ENCODE assay signal across 9 mouse cellular contexts in the genomic region with DNA sequence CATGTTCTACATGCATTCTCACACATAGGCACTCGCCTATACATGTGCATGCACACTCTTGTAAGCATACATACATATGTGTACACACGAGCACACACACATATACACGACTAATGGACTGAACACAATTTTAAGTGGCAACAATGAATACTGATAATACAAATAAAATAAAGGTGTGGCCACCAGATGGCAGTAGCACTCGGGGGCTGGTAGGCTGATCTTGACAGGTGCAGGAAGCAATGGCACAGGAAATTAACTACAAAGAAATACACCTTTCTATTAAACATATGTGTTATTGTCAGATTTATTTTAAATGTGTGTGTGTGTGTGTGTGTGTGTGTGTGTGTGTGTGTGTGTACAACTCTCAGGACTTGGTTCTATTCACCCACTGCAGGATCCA. TPM values are rescaled to one million over a fixed set of nuclear protein-coding genes. Genes with fewer than 3 reads are reported as not detected.
DNase-seq lines count a peak whose midpoint lies in the region; ATAC-seq and TF ChIP-seq lines count a peak whose summit lies in the region.
"Had no signal": no experiment of that assay in that cellular context is flagged by ENCODE, and none has a peak within 500 bp of the region (broad histone marks: within the 10 kb centered on the region; RNA-seq: fewer than 3 reads in every experiment).

No protein-coding gene starts in this region.

- H3K9me3 ChIP-seq in hindbrain, embryonic 14.5 days (ENCODE audit: control insufficient read depth, low read length), result no peaks in the 10 kb centered on the region
- no peaks in the 10 kb centered on the region for H3K9me3 ChIP-seq in hindbrain, embryonic 12.5 days (replicated peaks)

- ATAC-seq in hindbrain, embryonic 14.5 days (ENCODE audit: low FRiP score), result no peak
- ATAC-seq in hindbrain, embryonic 12.5 days (ENCODE audit: low FRiP score), result no peak

- peak; percentile 47; the same call in 1 of the 2 replicates for TF ChIP-seq CTCF in embryonic fibroblast, embryonic 13.5 days (IDR thresholded peaks at IDR 0.05; ENCODE audit: borderline replicate concordance, insufficient read depth, low read length)

- no peak overlapping the region for H3K4me3 ChIP-seq in hindbrain, embryonic 14.5 days (replicated peaks; ENCODE audit: low read length)
- no peak overlapping the region for H3K4me3 ChIP-seq in hindbrain, embryonic 12.5 days
- no peak overlapping the region for H3K4me3 ChIP-seq in embryonic fibroblast, embryonic 13.5 days (ENCODE audit: insufficient read depth, low read length)

- DNase-seq in hindbrain, embryonic 14.5 days (ENCODE audit: low spot score), result peak; percentile 61
- DNase-seq in CD4-positive, CD25-positive, alpha-beta regulatory T cell, adult 2 months (ENCODE audit: low read depth, low spot score), result peak; percentile 86
- DNase-seq in MEL-GATA-1-ER (ENCODE audit: extremely low read depth, low read depth), result peak; percentile 55
- peak; percentile 43 for DNase-seq in mesoderm, embryonic 11.5 days (ENCODE audit: low read depth, low spot score)
- DNase-seq in ovary, postnatal 36 days (ENCODE audit: low spot score), result no peak
- no peak for DNase-seq in left cerebral cortex, adult 9 months (ENCODE audit: low spot score in 2 of 2)

- H3K36me3 ChIP-seq in hindbrain, embryonic 14.5 days (replicated peaks; ENCODE audit: control insufficient read depth, insufficient read depth), result no peaks in the 10 kb centered on the region
- no peaks in the 10 kb centered on the region for H3K36me3 ChIP-seq in hindbrain, embryonic 12.5 days

- peaks cover under 1% of the 10 kb centered on the region; the same call in 1 of the 2 replicates for H3K4me1 ChIP-seq in hindbrain, embryonic 14.5 days (replicated peaks; ENCODE audit: control insufficient read depth, insufficient read depth, low read length)
- H3K4me1 ChIP-seq in hindbrain, embryonic 12.5 days, result peaks cover 4% of the 10 kb centered on the region
- peaks cover 12% of the 10 kb centered on the region for H3K4me1 ChIP-seq in embryonic fibroblast, embryonic 13.5 days (ENCODE audit: control insufficient read depth, insufficient read depth, low read length)

- 20% methylated on average over 4 of the region's 4 CpGs for WGBS in hindbrain, embryonic 14.5 days
- WGBS in hindbrain, embryonic 12.5 days, result 14% methylated on average over 4 of the region's 4 CpGs

- no peak for TF ChIP-seq POLR2A in embryonic fibroblast, embryonic 13.5 days (IDR thresholded peaks at IDR 0.05; ENCODE audit: low read depth, low read length)

- no peak overlapping the region for H3K4me2 ChIP-seq in hindbrain, embryonic 14.5 days (replicated peaks)
- H3K4me2 ChIP-seq in hindbrain, embryonic 12.5 days (replicated peaks), result no peak overlapping the region

- no peak overlapping the region for H3K9ac ChIP-seq in hindbrain, embryonic 14.5 days
- H3K9ac ChIP-seq in hindbrain, embryonic 12.5 days, result no peak overlapping the region

- no peak overlapping the region for H3K27ac ChIP-seq in hindbrain, embryonic 14.5 days
- no peak overlapping the region for H3K27ac ChIP-seq in hindbrain, embryonic 12.5 days
- H3K27ac ChIP-seq in embryonic fibroblast, embryonic 13.5 days (ENCODE audit: insufficient read depth, low read length), result no peak overlapping the region
- H3K27ac ChIP-seq: macrophage had no signal

- no peaks in the 10 kb centered on the region for H3K27me3 ChIP-seq in hindbrain, embryonic 14.5 days (ENCODE audit: control insufficient read depth, insufficient read depth, low read length)
- H3K27me3 ChIP-seq in hindbrain, embryonic 12.5 days, result no peaks in the 10 kb centered on the region

RNA-seq across cellular contexts. Expression of a gene that starts 5.9 kb away (rescaled TPM):
- polyA plus RNA-seq in hindbrain, embryonic 14.5 days (2014; fragmentation: Nextera tagmentation; extraction: Ambion mirVana), result 46.0 and 47.4 TPM in 2 replicates
- polyA plus RNA-seq in hindbrain, embryonic 12.5 days (2016; fragmentation: Nextera tagmentation; extraction: Ambion mirVana), result 42.3 and 43.6 TPM in 2 replicates
- polyA plus RNA-seq in embryonic fibroblast, embryonic 13.5 days (2011; ENCODE audit: insufficient read length, low read depth, missing spikeins), result 21.5 and 25.0 TPM in 2 replicates

RNA-seq across cellular contexts. Expression of a gene that starts 25.2 kb away (rescaled TPM):
- 5.2 and 5.6 TPM in 2 replicates for polyA plus RNA-seq in hindbrain, embryonic 14.5 days (2014; fragmentation: Nextera tagmentation; extraction: Ambion mirVana)
- polyA plus RNA-seq in hindbrain, embryonic 12.5 days (2016; fragmentation: Nextera tagmentation; extraction: Ambion mirVana), result 2.5 and 2.7 TPM in 2 replicates
- 15.4 and 17.0 TPM in 2 replicates for polyA plus RNA-seq in embryonic fibroblast, embryonic 13.5 days (2011; ENCODE audit: insufficient read length, low read depth, missing spikeins)

RNA-seq across cellular contexts. Expression of a gene that starts 25.5 kb away (rescaled TPM):
- 2.5 and 2.9 TPM in 2 replicates for polyA plus RNA-seq in hindbrain, embryonic 14.5 days (2014; fragmentation: Nextera tagmentation; extraction: Ambion mirVana)
- polyA plus RNA-seq in hindbrain, embryonic 12.5 days (2016; fragmentation: Nextera tagmentation; extraction: Ambion mirVana), result 4.7 and 5.0 TPM in 2 replicates
- polyA plus RNA-seq in embryonic fibroblast, embryonic 13.5 days (2011; ENCODE audit: insufficient read length, low read depth, missing spikeins), result 0.25 and 0.27 TPM in 2 replicates

Comparison
In these comparisons a context has a peak if more than half of its experiments do, and no peak if none do; other contexts are left out.
1. DNase-seq: peak in hindbrain, embryonic 14.5 days (single experiment), CD4-positive, CD25-positive, alpha-beta regulatory T cell, adult 2 months (single experiment), MEL-GATA-1-ER (single experiment) and mesoderm, embryonic 11.5 days (single experiment); none in ovary, postnatal 36 days (single experiment) and left cerebral cortex, adult 9 months (0 of 2).